Mouse (Mus musculus) spleen, postnatal 14 days (tissue): ENCODE data around the gene Cd9.

Experiments
- DNase-seq, 2 experiments: peaks; one replicate each; pipeline ENCODE4 v3.0.0; 2021 to 2022; ENCODE audit warnings: low spot score in 2 of 2

Gene Cd9

DNA sequence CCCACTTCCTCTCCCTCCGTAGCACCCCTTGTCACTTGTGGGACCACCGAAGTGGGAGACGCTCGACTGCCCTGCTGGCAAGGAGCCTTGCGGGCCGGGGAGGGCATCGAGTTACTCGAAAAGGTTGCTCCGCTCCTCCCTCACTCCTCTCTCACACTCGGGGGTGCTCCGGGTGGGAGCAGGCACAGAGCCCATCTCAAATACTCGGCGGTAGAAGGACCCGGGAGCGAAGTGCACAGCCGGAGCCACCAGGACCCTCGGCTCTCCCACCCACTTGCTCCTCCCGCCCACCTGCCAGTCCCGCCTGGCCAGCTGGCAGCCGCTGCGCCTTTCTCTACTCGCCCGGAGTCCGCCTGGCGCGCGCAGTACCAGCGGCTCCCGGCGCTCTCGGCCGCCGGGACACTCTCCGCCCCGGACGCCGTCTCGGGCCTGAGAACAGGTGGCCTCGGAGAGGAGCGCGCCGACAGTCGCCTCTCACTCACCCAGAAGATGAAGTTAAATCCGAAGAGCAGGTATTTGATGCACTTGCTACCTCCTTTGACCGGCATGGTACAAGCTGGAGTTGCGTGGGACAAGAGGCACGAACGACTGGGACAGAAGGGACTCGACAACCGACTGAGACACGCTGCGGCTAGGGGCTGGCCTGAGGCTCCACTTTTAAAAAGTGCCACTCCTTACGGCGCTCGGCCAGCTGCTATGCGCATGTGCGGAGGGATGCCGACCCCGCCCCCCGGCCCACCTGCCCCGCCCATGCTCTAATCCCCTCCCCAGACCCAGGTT, at the start of gene Cd9:
Cd9 (minus strand) TSS at position 700 of the 780 bp plus-strand sequence.
- no peak for DNase-seq

- no peak for DNase-seq
Observed at GRCm38 (mm10) chr6:125541296-125541695, 46.7 kb upstream of the Cd9 start.

DNA sequence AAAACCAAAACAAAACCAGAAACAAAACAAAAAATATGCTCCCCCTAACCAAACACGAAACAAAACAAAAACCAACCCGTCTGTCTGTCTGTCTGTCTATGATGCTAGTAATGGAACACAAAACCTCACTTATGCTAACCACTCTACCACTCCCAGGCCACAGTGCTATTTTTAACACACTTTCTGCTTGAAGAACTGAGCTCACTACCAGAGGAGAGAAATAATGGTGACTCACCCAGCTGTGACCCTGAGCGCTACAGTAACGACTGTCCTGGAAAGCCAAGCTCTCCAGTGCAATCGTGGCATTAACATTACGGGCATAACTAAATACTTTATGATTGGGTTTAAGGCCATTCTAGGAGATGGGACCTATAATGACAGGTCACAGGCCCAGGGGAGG, 46.2 kb upstream of the Cd9 start:
- DNase-seq: no peak

DNA sequence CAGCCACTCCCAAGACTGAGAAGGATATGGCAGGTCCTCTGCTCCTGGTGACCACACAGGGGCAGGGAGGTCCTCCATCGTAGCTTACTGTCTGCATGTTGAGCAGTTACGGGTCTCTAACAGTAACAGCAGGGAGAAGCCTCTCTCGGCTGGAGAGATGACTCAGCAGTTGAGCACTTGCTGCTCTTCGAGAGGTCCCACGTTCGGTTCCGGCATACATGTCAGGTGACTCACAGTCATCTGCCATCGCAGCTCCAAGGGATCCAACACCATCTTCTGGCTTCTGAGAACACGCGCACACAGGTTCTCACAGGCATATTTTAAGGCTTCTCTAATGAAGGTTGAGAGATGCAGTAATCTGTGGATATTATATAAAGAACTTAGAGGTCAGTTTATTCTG, 45.6 kb upstream of the Cd9 start:
- DNase-seq: no peak

- DNase-seq: no peak
Observed at GRCm38 (mm10) chr6:125539423-125539822, 44.8 kb upstream of the Cd9 start.

GRCm38 (mm10) chr6:125538469-125538868, 43.9 kb upstream of the Cd9 start:
- DNase-seq: no peak

DNA sequence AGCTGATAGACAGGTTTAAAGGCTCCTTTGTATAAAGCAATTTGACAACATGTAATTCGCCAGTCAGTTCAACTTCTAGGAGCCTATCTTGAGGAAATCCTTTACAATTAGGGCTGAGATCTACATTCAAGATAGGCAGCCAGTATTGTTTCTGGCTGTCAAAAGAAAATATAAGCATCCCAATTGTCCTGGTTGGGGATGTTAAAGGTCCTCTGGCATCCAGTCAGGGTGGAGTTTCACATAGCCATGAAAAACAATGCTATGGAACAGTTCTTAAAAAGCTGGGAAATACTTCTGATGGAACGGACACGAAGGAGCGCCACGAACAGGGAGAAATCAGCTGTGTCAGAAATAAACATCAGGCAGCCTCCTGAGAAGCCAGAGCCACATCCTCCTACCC, 40.4 kb upstream of the Cd9 start:
- no peak for DNase-seq

DNA sequence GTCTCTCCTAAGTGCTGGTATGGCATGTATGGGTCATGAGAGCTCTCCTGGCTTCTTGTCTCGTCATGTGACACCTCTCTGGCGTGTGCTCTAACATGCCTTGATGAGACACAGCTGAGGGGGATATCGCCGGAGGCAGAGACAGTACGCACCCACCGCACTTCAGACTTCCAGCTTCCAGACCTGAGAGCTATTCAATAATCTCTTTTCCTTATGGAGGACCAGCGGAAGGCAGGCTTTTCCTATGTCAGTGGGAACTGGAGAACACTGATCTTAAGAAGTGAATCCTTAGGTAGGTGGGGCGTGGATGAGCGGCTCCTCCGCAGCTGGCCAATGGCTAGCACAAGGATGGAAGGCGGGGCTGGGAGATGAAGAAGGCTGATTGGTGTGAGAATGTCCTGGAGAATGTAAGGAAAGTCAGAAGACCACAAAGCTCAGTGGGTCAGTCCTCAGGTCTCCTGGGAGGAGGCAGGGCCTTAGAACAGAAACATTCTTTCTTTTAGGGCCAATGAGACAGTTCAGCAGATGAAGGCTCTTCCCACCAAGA, 38.6 kb upstream of the Cd9 start:
- DNase-seq: no peak

GRCm38 (mm10) chr6:125529479-125529878, 34.9 kb upstream of the Cd9 start:
- DNase-seq: no peak

GRCm38 (mm10) chr6:125528614-125529200, 34.1 kb upstream of the Cd9 start:
- DNase-seq: no peak

- no peak for DNase-seq
Observed at GRCm38 (mm10) chr6:125526066-125526465, 31.5 kb upstream of the Cd9 start.

- DNase-seq: no peak
Observed at GRCm38 (mm10) chr6:125524027-125524426, 29.4 kb upstream of the Cd9 start.

DNA sequence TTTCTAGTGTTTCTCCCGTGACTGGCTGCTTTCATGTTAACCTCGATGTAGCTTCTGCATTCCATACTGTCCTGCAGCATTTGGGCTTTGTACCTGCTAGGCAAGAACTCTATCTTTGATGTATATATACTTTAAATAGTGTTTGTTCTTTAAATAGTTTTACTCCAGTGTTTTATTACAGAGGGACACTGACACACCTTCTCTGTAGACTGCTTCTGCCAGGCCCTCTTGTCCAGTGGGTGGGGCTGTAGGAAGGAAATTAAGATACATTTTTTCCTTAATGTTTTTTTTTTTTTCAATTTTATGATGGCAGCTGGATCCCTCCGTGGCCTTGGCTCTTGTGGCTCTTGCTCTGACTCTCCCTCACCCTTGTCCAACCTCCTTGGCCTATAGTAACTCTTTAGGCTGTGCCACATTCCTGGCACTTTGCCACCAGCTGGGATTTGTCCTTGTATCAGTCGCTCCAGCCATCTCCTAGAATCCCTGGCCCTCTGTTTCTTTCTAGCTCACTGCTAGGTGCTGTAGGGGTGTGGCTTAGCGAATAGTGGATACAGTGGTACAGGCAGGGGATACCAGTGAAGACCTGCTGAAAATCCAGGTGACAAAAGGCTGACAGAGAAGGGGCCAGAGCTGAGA, 27.1 kb upstream of the Cd9 start:
- no peak for DNase-seq

DNA sequence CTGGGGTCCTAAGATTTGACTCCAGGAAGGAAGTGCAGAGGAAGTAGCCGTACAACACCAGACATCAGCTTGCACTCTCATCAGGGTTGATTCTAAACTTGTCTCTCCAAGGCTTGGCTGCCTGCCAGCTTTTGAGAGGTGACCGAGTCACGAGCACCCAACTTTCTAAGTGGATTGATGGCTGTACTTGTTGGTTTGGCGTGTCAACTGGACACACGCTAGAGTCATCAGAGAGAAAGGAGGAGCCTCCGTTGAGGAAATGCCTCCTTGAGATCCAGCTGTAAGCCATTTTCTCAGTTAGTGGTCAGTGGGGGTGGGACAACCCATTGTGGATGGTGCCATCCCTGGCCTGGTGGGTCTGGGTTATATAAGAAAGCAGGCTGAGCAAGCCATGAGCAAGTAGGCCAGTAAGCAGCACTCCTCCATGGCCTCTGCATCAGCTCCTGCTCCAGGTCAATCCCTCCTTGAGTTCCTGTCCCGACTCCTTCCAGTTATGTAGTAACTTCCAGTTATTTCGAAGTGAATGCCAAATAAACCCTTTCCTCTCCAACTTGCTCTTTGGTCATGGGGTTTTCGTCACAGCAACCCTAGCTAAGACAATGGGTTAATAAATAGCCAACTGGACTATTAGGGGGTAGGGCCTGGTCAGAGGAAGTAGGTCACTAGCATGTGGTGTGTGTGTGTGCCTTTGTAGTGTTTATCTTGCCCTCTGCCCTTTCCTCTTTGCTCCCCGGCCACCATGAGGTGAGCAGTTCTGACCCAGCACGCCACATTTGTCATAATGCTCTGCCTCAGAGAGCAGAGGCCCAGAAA, 21.1 kb upstream of the Cd9 start:
- DNase-seq: no peak

GRCm38 (mm10) chr6:125512950-125513596, 18.5 kb upstream of the Cd9 start:
- no peak for DNase-seq

GRCm38 (mm10) chr6:125511196-125511595, 16.6 kb upstream of the Cd9 start:
- no peak for DNase-seq

GRCm38 (mm10) chr6:125510645-125511044, 16.1 kb upstream of the Cd9 start:
- no peak for DNase-seq

DNA sequence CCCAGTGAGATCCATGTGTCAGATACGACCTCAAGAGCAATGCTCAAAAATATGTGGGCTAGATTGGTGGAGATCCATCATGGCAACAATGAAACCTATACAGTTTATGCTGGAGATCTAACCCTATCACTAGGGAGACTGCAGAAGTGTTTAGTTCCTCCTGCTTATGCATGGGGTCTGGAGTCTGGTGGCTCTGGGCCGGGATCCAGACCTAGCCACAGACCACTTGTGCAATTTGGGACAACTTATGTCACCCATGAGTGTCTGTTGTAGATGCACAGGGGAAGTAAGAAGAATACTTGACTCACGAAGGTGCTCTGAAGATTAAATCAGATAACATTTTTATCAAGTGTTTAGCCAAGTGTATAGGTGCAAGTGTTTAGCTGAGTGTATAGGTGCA, 15.2 kb upstream of the Cd9 start:
- DNase-seq: no peak

DNA sequence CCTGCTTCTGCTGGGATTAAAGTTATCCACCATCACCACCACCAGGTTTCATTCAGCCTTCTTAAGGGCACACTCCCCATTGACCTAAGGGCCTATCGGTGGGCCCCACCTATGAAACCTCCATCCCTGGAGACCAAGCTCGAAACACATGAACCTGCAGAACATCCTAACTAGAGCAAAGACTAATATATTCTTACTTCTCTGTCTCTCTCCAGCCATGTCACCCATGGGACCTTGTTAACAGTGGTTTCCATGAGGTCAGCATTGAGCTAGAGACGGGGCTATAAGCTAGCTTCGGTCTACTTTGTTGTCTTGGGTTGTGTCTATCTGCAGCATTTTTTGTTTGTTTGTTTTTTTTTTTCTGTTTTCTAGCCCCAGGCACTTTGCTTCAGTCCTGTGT, 11.8 kb upstream of the Cd9 start:
- DNase-seq: no peak

- no peak for DNase-seq
Observed at GRCm38 (mm10) chr6:125504622-125505355, 10.2 kb upstream of the Cd9 start.
